Mouse (Mus musculus): ENCODE measurements around the gene Lifr.

GRCm38 (mm10) chr15:7092321-7092720 lies 1.9 kb downstream of the Lifr start:
- no peak for TF ChIP-seq CTCF (conservative IDR thresholded peaks at IDR 0.05; ENCODE audit: low read length)
- TF ChIP-seq NANOG (IDR thresholded peaks at IDR 0.05; ENCODE audit: borderline replicate concordance, low read length) = no peak
